Mouse (Mus musculus) thymus, postnatal 14 days (tissue): ENCODE data around the gene Adap2.
A peak's percentile ranks its signal among the peaks of the same experiment; 100 is the strongest.
"Not testable (repeated sequence)": the region's sequence is repeated elsewhere in the genome, so short reads cannot be mapped to it uniquely, and the experiment has no call there.

Experiments
- DNase-seq: peaks from one replicate; pipeline ENCODE4 v3.0.0; 2021

Adap2 gene

DNA sequence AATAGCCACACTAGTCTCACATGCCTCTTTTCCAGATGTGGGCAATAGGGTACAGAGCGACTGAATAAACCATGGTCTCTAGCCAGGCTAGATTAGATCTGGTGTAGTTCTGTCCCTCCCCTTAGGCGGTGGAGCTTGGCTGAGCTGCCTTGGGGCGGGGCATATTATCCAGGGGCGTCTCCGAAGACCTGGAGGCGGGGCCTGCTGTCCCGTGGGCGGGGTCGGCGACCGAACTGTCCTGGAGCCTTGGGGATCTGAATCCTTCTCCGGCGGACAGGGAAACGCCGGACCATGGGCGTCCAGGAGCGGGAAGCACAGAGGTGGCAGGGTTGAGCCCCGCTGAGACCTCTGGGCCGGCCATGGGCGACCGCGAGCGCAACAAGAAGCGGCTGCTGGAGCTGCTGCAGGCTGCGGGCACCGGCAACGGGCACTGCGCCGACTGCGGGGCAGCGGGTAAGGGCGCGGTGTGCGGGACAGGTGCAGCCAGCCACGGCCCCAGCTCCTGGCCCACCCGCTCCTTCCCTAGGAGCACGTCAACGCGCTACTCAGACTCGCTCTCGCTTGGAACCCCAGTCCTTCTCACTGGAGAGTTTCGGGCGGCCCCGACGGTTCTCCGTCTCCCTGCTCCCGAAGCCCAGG lies at the start of gene Adap2:
Adap2 (plus strand) TSS at position 249 of the 639 bp plus-strand sequence.
- DNase-seq, result peak; percentile 85

DNA sequence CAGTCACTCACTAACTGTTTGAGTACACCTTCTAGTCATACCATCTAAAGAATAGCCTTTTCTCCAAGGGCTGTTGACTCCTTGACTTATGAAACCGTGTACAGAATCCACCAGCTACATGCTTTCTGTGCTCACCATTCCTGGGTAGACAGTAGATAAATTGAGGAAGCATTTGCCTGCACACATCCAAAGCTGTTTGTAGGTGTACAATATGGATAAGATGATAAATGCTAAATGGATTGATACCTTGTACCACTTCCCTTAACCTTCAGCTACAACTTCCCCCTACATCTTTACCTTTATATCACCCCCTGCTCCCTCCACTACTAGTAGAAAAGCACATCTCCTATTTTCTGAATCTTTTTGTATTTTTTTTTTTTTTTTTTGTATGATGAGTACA lies 49.5 kb upstream of the Adap2 start:
- DNase-seq, result no peak

DNA sequence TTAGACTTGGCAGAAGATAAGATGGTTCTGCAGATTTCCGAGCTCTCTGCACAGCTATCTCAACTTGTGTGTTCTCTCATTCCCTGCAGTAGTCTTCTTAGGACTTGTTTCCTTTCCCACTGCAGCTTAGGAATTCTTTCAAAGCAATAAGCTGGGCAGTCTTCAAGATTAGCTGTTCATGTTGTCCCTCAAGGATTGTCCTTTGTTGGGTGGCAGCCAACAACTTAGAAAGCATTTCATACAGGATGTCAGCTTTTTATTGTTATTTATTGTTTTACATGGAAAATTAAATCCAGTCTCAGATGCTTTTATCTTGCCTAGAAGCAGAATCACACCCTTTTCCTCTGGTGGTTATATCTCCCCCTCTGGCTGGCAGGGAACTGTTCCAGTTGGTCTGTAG lies 37.5 kb upstream of the Adap2 start:
- DNase-seq, result no peak

DNA sequence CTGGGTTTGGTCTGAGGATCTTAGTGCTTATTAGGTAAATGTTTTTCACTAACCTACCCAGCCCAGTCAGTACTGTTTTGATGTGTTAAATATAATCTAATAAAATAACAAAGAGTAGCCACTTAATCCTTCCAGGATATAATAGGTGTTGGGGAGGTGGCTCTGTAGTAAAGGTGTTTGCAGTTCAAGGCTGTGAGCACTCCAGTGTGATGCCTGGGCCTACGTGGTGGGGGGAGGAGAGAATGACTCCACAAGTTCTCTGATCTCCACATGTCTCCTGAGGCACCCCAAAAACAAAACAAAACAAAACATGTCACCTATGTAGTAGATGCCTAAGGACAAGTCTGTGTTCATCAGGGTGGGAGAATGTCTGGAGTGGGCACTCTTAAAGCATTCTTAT lies 21.9 kb upstream of the Adap2 start:
- DNase-seq, result no peak

DNA sequence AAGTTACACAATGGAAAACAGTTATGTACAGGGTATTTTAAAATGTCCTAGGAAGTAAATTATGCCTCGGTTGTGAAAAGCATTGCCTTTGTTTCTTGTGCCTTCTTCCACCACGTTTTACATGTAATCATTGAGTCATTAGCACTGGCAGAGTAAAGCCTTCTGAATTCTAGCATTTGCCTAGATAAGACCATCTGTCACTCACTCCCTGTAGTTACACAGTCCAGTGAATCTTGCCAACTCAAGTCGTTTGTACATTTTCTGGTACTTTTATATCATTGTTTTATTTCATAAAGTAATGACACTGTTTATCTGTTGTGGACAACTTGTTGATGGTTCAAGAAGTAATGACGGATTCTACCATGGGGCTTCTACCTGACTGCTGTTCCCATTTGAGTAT lies 19.2 kb upstream of the Adap2 start:
- no peak for DNase-seq

DNA sequence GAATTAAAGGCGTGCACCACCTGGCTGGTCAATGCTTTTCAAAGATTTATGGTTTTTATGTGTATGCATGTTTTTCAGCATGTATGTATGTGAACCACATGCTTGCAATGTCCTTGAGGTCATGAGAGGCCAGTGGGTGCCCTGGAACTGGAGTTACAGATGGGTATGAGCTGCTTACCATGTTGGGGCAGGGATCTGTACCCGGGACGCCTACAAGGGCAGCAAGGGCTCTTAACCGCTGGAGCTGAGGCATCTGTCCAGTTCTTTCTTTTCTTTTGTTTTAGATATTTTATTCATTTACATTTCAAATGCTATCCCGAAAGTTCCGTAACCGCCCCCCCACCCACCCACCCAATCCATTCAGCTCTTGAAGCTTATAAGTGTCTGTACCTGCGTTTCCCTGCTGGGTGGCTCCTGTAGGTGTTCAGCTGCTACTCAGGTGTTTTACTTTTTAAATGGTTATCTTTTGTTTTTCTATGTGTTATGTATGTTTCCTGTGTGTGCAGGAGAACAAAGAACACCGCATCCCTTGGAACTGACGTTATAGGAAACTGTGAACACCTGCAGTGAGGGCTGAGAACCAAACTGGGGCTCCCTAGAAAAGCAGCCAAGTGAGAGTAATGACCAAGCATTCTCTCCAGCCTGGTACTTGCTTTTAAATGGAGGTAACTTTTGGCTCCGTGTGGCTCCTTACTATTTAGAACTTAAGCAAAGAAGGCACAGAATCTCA lies 17.8 kb upstream of the Adap2 start:
- peak; percentile 70 for DNase-seq

DNA sequence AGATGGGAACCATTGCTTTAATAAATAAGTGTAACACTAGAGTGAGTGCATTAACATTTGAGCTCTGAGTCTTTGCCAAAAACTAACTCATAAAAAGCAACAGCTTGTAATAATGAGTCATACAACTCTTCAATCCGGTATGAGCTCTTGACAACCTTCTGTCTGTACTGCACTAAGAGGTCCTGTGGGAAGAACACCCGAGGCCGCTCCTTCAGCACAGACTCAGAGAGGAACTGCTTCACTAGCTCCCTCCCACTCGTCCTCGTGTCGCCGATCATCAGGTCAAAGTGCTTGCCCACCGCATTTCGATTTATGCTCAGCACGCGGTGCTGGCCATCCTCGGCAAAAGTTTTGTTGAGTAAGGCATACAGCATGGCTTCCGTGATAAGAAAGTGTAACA lies 17.1 kb upstream of the Adap2 start:
- DNase-seq, result peak; percentile 13

DNA sequence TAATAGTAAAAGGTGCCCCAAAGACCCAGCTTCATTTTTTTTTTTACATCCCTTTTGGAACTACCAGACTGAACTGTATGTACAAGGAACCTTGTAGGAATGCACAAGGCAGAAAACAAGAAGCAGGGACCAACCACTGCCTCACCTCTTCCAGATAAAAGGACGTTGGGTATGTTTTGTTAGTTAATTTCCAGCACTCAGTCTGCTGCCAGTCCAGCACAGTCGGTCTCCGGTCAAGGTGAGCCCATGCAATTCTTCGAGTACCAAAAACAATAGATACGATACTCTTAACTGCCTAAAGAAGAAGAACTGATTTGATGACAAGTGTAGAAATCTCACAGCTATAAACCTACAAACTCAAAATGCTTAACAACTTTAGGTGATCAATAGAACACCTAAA lies 16.1 kb upstream of the Adap2 start:
- no peak for DNase-seq

DNA sequence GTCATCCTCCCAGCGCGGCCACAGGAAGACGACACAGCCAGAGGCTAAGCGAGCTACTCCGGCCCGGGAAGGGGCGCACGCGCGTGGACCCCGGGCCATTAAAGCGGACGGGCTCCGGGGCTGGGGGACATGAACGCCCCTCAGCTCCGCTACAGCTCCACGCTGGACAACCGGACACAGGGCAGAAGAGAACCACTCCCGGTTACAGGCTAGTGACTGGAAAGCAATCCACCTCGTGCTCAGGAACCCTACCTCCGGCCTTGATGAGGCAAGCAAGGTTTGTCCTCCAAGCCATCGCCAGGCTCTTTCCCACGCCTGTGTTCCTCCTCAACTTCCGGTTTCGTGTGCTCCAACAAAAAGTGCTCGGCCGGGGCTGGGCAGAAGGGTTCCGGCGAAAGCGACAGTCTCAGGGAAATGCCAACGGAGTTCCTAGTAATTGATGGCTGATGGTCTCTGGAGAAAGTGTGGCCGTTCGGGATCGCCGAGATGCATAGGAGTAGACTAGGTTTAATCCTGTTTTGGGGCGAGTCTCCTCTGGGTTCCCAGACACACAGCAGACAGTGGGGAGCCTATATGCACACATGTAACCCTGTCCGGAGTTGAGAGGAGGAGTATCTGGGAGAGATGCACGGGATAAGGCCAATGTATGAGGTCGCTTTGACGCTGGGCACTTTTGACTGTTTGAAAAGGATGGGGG lies 11.9 kb upstream of the Adap2 start, which contains the start of gene Tefm:
Tefm (minus strand) TSS at position 351 of the 697 bp plus-strand sequence.
- peak; percentile 82 for DNase-seq

DNA sequence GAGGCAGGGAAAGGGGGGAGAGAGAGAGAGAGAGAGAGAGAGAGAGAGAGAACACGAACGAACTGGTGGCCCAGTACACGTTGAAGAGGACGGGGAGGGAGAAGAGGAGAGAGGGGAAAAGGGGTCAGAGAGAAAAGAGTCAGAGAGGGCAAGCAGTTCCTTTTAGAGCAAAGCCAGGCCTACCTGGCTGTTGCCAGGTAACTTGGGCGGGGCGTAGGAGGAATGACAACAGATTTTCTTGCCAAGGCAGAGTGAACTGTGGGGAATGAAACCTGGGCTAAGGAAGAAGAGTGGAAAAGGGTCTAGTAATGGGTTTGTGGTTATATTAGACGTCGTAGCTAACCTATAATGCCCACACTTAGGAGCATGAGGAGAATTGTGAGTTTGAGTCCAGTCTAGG lies 11.0 kb upstream of the Adap2 start:
- DNase-seq, result no peak

DNA sequence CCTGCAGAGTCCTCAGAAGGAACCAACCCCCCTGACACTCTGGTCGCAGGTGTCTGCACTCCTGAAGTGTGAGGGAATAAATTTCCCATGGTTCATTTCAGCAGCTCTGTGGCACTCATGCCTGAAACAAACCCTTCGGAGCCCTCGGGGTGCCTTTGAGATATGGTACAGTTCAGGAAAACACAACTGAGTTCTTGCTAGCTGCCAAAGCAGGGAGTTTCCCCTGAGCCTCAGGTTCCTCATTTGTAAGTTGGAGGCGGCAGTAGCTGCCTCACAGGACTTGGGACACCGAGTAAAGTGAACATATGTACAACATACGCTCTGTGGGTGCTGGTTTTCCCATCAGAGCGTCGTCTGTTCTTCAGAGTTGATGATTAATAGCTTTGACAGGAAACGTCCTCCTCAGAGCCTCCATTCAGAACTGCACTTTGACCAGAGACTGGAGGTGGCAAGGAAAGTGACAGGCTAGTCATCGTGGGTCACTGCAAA lies 8.1 kb upstream of the Adap2 start:
- peak; percentile 34 for DNase-seq

DNA sequence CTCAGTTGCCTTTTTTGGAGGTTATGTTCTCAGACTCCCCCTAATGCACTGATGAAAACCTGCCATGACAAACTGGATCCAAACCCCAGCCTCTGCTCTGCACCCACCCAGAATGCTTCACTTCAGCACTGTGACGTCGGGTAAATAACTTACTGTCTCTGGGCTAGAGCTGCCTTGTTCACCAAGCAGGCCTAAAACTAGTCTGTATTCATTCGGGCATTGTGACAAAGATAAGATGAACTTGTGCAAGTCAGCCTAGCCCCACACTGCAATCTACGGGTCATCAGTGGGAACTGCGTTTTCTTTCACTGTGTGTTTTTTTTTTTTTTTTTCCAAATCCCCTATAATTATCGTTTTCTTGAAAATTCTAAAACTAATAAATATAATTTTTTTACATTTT lies 6.2 kb upstream of the Adap2 start:
- DNase-seq, result peak; percentile 24

DNA sequence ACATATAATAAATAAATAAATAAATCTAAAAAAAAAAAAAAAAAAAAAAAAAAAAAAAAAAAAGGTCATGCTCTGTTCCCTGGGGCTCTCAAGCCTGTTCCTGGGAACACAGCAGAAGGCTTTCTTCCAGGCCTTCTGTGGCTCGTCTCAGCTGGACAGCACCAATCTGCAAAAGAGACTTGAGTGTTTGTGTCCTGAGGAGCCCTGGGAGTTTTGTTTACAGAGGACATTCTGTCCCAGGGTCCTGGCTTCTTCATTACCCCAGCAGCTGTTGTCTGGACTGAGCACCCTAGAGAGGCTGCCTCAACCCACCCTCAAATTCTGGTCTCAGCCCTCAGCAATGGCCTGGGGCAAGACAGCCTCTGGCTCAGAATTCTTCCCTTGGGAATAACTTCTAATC lies 5.6 kb upstream of the Adap2 start:
- DNase-seq, result no peak

DNA sequence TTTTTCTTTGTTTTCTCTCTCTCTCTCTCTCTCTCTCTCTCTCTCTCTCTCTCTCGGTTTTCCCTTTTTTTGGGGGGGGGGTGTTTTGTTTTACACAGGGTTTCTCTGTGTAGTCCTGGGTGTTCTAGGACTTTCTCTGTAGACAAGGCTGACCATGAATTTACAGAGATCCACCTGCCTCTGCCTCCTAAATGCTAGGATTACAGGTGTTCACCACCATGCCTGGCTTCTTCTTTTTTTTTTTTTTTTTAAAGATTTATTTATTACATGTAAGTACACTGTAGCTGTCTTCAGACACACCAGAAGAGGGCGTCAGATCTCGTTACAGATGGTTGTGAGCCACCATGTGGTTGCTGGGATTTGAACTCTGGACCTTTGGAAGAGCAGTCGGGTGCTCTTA lies 4.9 kb upstream of the Adap2 start:
- DNase-seq, result not testable (repeated sequence)

DNA sequence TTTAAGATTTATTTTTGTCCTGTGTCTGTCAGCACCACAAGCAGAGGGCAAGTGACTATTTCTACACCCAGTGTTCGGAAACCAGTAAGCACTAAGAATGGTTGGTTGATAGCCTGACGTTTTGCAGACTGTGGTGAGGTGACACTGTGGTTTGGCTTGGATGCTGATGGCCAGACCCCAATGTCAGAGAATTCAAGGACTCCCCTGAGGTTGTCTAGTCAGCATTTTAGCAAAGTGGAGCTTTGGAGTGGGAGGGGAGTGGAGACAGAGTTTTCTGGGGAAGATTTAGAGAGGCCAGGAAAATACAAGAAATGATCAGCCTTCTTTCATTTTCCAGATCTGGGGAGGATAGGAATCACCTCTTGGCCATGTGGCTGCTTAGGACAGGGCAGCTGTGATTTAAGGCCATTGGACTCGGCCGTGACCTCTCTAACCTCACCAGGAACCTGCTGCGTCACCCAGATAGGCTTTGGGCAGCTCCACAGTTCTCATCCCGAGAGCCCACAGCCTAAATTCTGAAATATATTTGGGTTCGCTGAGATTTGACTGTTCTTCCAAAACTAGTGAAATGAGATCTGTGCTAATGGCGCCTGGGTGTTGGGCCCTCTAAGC lies 4.4 kb upstream of the Adap2 start:
- no peak for DNase-seq

DNA sequence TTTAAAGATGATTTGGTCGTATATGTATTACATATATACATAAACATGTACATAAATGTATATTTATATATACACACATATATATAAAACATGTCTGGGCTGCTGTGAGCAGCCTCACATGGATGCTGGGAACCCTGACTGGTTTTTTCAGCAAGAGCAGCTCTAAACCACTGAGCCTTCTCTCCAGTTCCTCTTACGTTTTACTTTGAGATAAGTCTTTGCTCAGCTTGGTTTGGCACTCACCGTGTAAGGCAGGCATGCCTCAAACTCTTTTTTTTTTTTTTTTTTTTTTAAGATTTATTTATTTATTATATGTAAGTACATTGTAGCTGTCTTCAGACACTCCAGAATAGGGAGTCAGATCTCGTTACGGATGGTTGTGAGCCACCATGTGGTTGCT lies 3.3 kb upstream of the Adap2 start:
- DNase-seq, result no peak

DNA sequence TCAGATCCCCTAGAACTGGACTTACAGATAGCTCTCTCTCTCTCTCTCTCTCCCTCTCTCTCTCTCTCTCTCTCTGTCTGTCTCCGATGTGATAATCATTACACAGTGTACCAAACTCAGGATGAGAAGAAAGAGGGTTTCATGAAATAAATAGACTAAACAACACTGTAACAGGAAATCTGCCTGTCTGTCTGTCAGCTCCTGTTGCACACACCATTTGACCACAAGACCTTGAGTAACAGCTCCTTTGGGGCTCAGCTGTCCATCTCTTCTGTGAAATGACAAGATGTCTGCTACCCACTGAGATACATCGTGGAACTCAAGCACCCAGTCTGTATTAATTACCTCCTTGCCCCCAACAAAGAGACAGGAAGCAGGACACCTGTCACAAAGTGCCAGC lies 2.4 kb upstream of the Adap2 start:
- no peak for DNase-seq

DNA sequence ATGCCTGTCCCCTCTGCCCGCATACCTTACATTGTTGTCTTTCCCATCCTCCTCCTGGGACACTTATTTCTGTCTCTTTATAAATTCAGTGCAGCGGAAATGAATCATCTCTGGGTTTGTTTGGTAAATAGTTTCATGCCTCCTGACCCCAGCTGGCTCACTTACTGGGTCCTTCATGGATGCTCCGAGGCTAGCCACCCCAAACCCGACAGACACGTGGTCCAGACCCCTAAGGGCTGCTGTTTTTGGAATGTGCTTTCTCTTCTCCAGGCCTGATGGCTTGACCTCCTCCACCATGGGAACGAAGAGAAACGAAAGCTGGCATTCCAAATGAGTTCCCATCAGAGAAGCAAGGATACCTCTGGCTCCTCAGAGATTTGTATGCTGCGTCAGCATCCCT lies 1.5 kb upstream of the Adap2 start:
- DNase-seq, result no peak

DNA sequence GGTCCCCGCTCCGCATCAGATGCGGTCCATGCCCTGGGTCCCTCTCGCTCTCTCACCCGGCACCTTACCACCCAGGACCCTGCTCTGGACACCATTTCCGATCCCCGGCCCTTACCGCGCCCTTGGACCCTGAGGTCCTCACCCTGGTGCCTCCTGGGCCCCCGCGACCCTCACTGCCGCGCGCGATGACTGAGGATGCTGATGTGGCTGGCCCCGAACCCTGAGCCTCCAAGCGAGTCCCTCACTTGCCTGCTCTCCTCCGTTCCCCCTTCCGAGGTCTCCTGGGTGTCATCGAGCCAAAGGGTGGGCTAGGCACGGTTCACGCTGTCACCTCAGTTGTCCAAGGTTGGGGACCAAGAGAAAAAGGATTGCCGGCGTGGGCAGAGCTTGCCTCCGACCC lies 596 bp downstream of the Adap2 start:
- DNase-seq, result peak; percentile 12

DNA sequence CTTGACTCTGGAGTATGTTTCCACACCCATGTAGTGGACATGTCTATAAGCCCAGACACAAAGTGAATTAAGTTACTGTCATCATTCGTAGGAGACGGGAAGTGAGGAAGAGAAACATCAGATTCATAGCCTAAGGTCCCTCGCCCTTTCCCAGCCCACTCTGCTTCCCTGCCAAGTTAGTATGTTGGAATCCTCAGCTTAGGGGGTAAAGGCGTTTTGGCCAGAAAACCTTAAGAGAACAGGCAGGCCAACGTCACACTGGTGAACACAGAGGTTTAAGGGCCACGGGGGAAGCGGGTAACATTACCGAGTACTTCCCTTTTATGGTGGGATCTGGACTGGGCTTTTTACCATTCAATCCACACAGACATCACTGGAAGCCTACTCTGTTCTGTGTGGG lies 1.6 kb downstream of the Adap2 start:
- no peak for DNase-seq

DNA sequence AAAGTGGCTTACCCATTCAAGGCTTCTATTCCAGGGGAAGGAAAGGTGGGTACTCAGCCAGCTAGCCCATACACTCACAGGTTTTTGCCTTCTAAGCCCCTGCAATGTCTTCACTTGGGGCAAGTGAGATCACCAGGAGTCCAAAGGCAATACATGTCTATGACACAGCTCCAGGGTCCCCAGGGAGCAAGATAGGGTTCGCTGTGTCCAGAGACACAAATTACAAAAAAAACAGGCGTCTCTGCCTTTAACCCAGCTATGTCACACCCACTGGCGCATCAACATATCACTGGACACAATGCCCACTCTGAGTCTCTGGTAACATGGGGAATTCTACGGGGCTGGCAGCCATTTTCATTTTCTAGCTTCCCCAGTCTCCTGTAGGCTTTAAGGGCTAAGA lies 2.1 kb downstream of the Adap2 start:
- no peak for DNase-seq

DNA sequence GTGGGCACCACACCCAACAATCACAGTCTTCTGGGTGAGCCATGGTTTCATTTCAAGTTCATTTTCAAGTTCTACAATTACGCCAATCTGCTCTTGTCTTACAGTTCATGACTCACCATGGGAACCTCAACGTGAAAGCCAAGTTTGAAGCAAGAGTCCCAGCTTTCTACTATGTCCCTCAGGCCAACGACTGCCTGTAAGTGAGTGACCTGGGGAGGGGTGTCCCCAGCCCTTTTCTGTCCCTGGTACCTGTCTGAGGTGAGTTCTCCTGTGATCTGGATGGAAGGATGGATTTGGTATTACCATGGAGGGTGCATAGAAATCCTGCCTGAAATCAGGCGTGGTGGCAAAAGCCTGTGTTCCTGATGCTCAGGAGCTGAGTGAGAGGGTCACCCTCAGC lies 2.9 kb downstream of the Adap2 start:
- no peak for DNase-seq

DNA sequence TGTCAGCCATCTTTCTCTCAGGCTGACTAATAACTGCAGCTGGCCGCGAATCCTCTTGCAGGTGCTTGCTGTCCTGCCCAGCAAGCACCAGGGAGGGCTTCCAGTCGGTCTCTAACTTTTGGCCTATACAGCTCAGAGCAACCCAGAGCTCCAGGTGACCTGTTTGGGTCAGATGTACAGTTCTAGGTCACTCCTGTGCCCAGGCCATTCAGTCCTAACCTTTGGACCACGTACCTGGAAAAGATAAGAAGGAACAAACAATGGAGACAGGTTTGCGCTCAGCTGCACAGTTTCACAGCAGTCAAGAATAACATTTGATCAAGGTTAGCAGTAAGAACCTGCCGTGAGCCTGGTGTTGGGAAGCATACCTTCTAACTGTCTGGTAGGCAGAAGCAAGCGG lies 5.1 kb downstream of the Adap2 start:
- DNase-seq, result no peak

DNA sequence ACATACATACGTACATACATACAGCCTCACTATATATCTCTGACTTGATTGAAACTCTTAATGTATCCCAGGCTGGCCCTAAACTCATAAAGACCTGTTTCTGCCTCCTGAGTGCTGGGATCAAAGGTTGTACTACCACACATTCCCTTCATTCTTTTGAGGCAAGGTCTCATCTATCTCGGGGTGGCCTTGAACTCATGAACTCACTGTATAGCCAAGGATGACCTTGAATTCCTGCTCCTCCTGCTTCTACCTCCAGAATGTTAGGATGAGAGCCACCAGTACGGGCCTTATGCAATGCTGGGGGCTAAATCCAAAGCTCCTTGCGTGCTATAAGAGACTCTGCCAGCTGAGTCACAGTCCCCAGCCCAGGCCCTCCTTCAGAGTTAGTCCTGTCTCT lies 7.1 kb downstream of the Adap2 start:
- DNase-seq, result no peak
